Mouse (Mus musculus): Measurements from ENCODE around the gene Prdm11. TPM values are rescaled to one million over a fixed set of nuclear protein-coding genes. Genes with fewer than 3 reads are reported as not detected.

Gene Prdm11
- total RNA-seq (2021): 10 to 100 TPM; 29.2 to 30.8 TPM

DNA sequence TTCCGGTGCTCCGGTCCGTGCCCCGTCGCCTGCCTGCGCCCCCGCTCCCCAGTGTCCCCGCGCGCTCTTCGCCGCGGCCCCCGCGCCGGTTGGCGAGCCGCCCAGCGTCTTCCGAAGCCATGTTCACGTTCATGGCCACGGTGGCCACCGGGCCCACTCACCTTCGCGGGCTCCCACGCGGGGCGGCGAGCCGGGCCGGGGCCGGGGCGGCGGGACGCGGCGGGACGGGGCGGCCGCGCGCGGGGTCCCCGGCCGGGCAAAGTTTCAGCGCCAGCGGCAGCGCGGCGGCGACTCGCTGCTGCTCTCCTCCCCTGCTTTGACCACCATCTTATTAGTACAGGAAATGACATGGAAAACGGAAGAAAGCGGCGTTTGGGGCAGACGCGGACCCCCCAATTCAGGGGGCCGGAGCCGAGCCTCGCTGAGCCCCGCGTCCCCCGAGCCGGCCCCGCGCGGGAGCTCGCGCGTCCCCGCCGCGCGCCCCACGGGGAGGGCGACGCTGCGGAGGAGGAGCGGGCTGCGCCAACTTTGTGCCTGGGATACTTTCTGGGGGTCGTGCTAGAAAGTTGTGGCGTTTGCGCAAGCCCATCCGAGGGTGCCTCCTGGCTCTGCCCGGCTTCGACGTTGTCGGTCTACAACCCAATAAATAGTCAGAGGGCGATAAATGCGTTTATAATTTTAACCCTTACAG, at the start of gene Prdm11:
TSS of gene Prdm11 (minus strand) at position 350 of the 691 bp plus-strand sequence.
- intact Hi-C loops (cut with DNase I): no loop called here
- DNase-seq: peak; percentile 39

GRCm38 (mm10) chr2:93092347-93092746, 46.4 kb upstream of the Prdm11 start:
- DNase-seq: no peak
- intact Hi-C loops (cut with DNase I): no loop called here

- intact Hi-C loops (cut with DNase I): no loop called here
- peak; percentile 76 for DNase-seq
Observed at GRCm38 (mm10) chr2:93091679-93092078, 45.7 kb upstream of the Prdm11 start.

GRCm38 (mm10) chr2:93089379-93090089, 43.6 kb upstream of the Prdm11 start:
- DNase-seq: no peak
- intact Hi-C loops (cut with DNase I): no loop called here

- DNase-seq: no peak
- intact Hi-C loops (cut with DNase I): no loop called here
Observed at GRCm38 (mm10) chr2:93088006-93088405, 42.0 kb upstream of the Prdm11 start.

- intact Hi-C loops (cut with DNase I): no loop called here
- DNase-seq: peak; percentile 72
Observed at GRCm38 (mm10) chr2:93085291-93086027, 39.5 kb upstream of the Prdm11 start.

DNA sequence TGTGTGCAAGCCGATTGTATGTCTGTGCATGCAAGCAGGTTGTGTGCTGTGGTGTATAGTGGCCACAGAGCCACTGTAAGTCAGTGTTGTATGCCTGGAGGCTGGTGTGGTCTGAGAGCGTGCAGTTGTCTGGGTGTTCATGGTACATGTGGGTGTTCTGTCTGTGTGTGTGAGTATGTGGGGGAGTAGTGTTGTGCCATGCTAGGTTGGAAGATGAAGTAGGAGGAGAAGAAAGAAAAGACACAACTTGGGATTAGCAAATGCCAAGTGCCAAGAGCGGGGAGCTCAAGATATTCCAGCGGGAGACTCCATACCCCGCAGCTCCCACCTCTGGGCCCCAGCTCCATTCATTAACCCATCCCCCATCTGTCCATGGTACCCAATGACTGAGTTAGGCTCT, 38.5 kb upstream of the Prdm11 start:
- no peak for DNase-seq
- intact Hi-C loops (cut with DNase I): no loop called here

GRCm38 (mm10) chr2:93083317-93083716, 37.4 kb upstream of the Prdm11 start:
- intact Hi-C loops (cut with DNase I): no loop called here

DNA sequence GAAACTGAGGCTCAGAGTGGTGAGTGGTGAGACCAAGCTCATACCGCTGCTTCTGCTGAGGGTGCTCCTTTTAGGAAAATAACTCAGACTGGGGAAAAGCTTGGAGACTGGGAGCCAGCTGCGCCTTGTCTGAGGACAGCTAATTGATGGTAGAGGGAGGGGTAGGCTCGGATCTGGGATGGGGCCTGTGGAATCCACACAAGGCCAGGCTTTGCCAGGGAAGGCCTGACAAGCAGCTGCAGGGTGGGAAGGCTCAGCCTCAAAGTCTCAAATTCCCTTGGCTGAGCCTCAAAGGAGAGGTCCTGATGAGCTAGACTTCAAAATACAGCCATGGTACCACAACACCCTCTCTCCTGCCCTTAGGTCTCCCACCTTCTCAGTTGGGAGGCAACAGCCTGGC, 36.9 kb upstream of the Prdm11 start:
- DNase-seq: no peak
- intact Hi-C loops (cut with DNase I): no loop called here

More at GRCm38 (mm10) chr2:93083317-93083716, 37.4 kb upstream of the Prdm11 start:
- no peak for DNase-seq

- intact Hi-C loops (cut with DNase I): no loop called here
- DNase-seq: no peak
Observed at GRCm38 (mm10) chr2:93080871-93081608, 35.1 kb upstream of the Prdm11 start.

GRCm38 (mm10) chr2:93079394-93079793, 33.4 kb upstream of the Prdm11 start:
- intact Hi-C loops (cut with DNase I): loop anchor here (10.0 kb wide), 1 partner anchor 345 kb away; no protein-coding TSS in a partner anchor

DNA sequence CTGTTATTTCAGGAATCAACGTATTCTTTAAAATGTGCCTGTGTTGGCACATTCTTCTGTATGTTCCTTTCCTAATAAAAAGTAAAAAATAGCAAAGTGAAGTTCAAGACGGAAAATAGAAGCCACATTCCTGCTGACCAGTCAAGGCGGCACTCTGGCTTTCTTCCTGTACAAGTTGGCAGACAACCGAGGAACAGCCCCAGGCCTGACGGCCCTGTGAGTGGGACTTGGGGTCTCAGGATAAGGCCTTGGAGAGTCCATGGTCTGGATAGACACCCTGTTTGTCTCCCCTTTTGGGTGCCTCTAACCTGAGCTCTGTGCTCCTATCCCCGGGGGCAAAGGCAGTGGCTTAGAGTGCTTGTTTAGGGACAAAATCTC, 30.6 kb upstream of the Prdm11 start:
- intact Hi-C loops (cut with DNase I): loop anchor here (10.0 kb wide), 1 partner anchor 348 kb away; no protein-coding TSS in a partner anchor

More at GRCm38 (mm10) chr2:93079394-93079793, 33.4 kb upstream of the Prdm11 start:
- no peak for DNase-seq

GRCm38 (mm10) chr2:93075738-93076577, 30.0 kb upstream of the Prdm11 start:
- DNase-seq: peak; percentile 85
- intact Hi-C loops (cut with DNase I): loop anchor here (10.0 kb wide), 1 partner anchor 349 kb away; no protein-coding TSS in a partner anchor

More for the DNA sequence above, 30.6 kb upstream of the Prdm11 start:
- DNase-seq: no peak

DNA sequence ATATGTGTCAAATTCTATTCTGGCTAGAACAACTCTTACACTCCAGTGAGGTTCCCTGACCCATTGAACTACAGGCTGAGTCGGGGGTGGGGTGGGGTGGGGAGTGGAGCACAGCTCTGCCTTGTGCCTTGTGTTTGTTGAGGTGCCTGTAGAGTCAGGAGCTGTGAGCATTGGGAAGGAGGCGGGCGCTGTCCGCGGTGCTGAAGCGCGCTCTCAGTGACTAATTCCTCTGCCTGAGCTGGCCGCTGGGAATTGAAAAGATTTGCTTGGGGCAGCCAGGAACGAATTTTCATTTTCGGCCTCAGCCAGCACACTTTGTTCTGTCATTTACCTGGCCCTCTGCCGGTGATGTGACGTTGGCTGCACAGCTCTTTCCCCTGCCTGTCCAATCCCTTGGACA, 25.7 kb upstream of the Prdm11 start:
- DNase-seq: peak; percentile 70
- intact Hi-C loops (cut with DNase I): loop anchor here (2.0 to 10.0 kb wide), 2 partner anchors 117 to 353 kb away; no protein-coding TSS in a partner anchor

GRCm38 (mm10) chr2:93068942-93069341, 23.0 kb upstream of the Prdm11 start:
- no peak for DNase-seq
- intact Hi-C loops (cut with DNase I): loop anchor here (2.0 kb wide), 1 partner anchor 130 kb away; no protein-coding TSS in a partner anchor

DNA sequence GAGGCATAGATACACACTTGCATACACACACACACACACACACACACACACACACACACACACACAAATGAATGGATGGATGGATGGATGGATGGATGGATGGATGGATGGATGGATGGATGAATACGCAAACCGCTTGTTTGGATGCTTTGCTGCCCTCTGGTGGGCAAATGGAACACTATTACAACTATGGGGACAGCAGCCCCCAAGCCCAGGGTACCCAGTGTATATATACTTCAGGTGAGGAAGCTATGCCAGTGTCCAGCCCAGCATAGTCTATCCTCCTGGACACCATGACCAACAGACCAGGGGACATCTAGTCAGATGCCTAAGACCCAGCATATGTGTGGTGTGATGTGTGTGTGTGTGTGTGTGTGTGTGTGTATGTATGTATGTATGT, 17.4 kb upstream of the Prdm11 start:
- intact Hi-C loops (cut with DNase I): loop anchor here (2.0 kb wide), 1 partner anchor 159 kb away; no protein-coding TSS in a partner anchor

GRCm38 (mm10) chr2:93051873-93052272, 5.9 kb upstream of the Prdm11 start:
- intact Hi-C loops (cut with DNase I): no loop called here
- DNase-seq: no peak

More for the DNA sequence above, 17.4 kb upstream of the Prdm11 start:
- peak; percentile 78 for DNase-seq

DNA sequence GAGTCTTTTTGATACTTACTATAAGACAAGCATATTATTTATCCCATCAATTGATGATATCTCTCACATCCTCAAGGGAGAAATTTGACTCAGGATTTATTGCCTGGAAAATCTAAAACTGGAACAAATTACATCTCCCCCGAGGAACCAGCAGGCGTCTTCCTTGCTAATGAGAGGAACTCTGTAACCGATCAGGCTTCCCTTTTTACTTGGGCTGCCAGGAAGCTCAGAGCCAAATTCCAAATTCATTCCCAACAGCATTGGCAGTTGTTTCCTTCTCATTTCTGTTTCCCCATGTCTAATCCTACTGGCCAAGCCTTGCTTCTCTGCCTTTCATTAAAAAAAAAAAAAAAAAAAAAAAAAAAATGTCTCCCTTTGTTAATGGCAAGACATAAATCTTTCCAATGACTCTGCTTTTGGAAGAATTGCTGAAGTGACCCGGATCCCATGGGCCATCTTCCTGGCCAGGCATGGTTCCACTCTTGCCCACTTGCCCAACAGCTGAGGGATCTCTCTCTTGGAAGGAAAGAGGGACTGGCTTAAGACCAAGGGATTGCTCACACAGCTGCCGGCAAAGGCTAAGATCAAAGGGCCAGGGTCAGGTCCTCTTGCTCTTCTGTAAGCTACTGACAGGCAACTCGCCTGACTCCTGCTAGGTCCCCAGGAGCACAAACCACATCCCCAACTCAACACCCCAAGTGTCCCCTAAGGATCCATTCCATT, 2.8 kb upstream of the Prdm11 start:
- intact Hi-C loops (cut with DNase I): no loop called here
- DNase-seq: no peak

All from left cerebral cortex, postnatal 4 days (tissue).